Mouse (Mus musculus) heart, embryonic 13.5 days (tissue): Measurements from ENCODE around the gene Prkab1. TPM values are rescaled to one million over a fixed set of nuclear protein-coding genes. Genes with fewer than 3 reads are reported as not detected.

Experiments used
- ATAC-seq: fragments of 200-750 bp; cut with Nextera tagmentation; 2 replicates; pipeline ENCODE4 v1.8.0; 2017; ENCODE audit warnings: moderate TSS enrichment; ENCODE audit not compliant: insufficient number of reproducible peaks, low FRiP score, low TSS enrichment; ENCODE audit errors: extremely low read depth
- H3K27ac ChIP-seq: fragments of 300-500 bp; sonication (generic); replicated peaks from 2 replicates; pipeline ENCODE4 v1.5.1; 2015; ENCODE audit warnings: moderate library complexity, mild to moderate bottlenecking, inconsistent platforms
- H3K27me3 ChIP-seq: fragments of 300-500 bp; sonication (generic); replicated peaks from 2 replicates; pipeline ENCODE4 v1.6.1; 2015; ENCODE audit warnings: mild to moderate bottlenecking, inconsistent platforms
- H3K36me3 ChIP-seq: fragments of 300-500 bp; sonication (generic); 2 replicates; pipeline ENCODE4 v1.6.1; 2015; ENCODE audit warnings: mild to moderate bottlenecking, inconsistent platforms
- H3K4me1 ChIP-seq: fragments of 300-500 bp; sonication (generic); 2 replicates; pipeline ENCODE4 v1.6.1; 2015; ENCODE audit warnings: inconsistent platforms
- H3K4me2 ChIP-seq: fragments of 300-500 bp; sonication (generic); 2 replicates; pipeline ENCODE4 v1.6.1; 2015; ENCODE audit warnings: inconsistent platforms, mild to moderate bottlenecking, moderate library complexity
- H3K4me3 ChIP-seq: fragments of 300-500 bp; sonication (generic); 2 replicates; pipeline ENCODE4 v1.5.1; 2015; ENCODE audit warnings: moderate library complexity, mild to moderate bottlenecking, inconsistent platforms
- H3K9ac ChIP-seq: fragments of 300-500 bp; sonication (generic); 2 replicates; pipeline ENCODE4 v1.6.1; 2015; ENCODE audit warnings: inconsistent platforms, mild to moderate bottlenecking, moderate library complexity
- H3K9me3 ChIP-seq: fragments of 300-500 bp; sonication (generic); 2 replicates; pipeline ENCODE4 v1.6.1; 2016; ENCODE audit warnings: inconsistent platforms
- WGBS: fragments of 180-500 bp; shearing (Covaris S2); methylation state at CpG from one replicate; pipeline ENCODE4 v1.1.7; 2015; ENCODE audit warnings: mixed read lengths; 5-methylcytosine and 5-hydroxymethylcytosine counted together
- polyA plus RNA-seq: library from polyadenylated mRNA; unstranded; fragments of >200 nt; fragmentation: Nextera tagmentation; extraction: Ambion mirVana; gene quantifications from 2 replicates; pipeline ENCODE4 v1.2.1, GENCODE M21; 2015

Prkab1 gene
- polyA plus RNA-seq, 1 experiment from 2014 or later, result 43.9 TPM

DNA sequence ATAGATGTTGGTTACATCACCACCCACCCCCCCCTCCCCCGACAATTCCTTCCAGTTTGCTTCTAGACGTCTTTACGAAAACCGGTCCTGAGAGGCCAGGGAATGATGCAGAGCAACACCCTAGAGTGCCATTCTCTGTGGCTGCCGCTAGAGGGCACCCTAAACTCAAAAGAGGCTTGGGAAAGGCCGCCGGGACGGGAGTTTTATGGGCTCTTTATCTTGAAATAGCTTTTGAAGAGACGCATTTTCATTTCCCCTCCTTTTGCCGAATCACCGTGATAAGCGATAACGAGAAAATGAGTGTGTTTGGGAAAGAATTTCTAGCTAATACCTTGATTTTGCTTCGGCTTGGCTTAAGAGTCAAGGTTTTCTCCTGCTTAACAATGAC, 6.9 kb upstream of the Prkab1 start:
- no peaks in the 10 kb centered on the region for H3K9me3 ChIP-seq
- peaks cover 15% of the 10 kb centered on the region for H3K27me3 ChIP-seq
- ATAC-seq, result no peak
- 0 out of 2 replicates have a peak overlapping the region, but pooled peaks have one; percentile 16 for H3K4me3 ChIP-seq
- peaks cover 24% of the 10 kb centered on the region for H3K4me1 ChIP-seq
- 2% methylated on average over 14 of the region's 14 CpGs for WGBS
- H3K27ac ChIP-seq, result no peak overlapping the region
- peak overlapping the region; percentile 58 for H3K4me2 ChIP-seq
- H3K9ac ChIP-seq, result no peak overlapping the region
- H3K36me3 ChIP-seq, result no peaks in the 10 kb centered on the region

DNA sequence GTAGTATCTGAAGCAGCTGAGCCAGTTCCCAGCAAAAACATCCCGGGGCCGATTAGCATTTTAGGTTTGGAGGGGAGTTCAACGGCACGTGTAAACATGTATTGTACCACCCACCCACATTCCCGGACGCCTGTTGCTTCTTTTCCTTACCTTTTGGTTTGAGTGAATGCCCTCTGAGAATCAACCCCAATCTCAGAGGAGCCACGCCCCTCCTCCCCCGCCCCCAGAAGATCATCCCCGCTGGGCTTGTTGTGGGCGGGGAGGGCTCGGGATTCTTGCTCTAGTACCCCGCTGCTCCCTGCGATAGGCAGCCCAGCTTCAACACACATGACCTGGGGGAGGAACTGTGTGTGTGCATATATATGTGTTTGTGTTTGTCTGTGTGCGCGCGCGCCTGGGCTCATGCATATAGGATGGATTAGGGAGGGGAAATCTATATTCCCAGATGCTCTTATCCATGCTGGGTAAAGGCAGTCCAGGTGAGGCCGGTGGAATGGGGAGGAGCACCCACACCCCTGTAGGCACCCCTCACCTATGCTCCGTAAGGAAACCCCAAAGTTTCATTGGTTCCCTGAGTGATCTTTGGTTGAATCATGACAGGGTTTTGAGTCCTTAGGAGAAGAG, 6.4 kb upstream of the Prkab1 start:
- WGBS, result 7% methylated on average over 19 of the region's 19 CpGs
- peak overlapping the region; percentile 13; the same call in 1 of the 2 replicates for H3K9ac ChIP-seq
- no peak overlapping the region for H3K4me3 ChIP-seq

GRCm38 (mm10) chr5:116029071-116029470, 4.8 kb upstream of the Prkab1 start:
- peak overlapping the region; percentile 64; the same call in 1 of the 2 replicates for H3K27ac ChIP-seq
- no peak for ATAC-seq

More for the DNA sequence above, 6.4 kb upstream of the Prkab1 start:
- peak overlapping the region; percentile 58 for H3K4me2 ChIP-seq
- H3K4me1 ChIP-seq, result peaks cover 24% of the 10 kb centered on the region
- H3K27me3 ChIP-seq, result peaks cover 12% of the 10 kb centered on the region
- H3K9me3 ChIP-seq, result no peaks in the 10 kb centered on the region
- no peak; the same call in 1 of the 2 replicates for ATAC-seq
- no peaks in the 10 kb centered on the region for H3K36me3 ChIP-seq
- H3K27ac ChIP-seq, result no peak overlapping the region

DNA sequence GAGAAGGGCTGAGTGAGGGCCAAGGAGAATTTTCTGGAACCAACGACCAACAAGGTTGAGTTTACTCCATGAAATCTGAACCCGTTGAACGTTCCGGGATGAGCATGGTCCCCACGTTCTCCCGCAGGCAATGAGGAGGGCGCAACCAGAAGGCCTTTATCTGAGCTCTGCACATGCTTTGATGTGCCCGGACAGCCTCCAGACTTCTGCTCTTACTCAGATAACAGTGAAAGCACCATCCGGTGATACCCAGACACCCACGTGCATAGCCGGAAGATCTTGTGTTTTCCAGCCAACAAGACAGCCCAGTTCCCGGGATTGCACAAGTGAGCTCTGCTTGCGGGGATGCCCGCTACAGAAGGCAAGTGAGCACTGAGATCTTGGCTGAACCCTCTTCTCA, 2.3 kb upstream of the Prkab1 start:
- H3K4me1 ChIP-seq, result peaks cover 46% of the 10 kb centered on the region
- ATAC-seq, result peak; percentile 23; the same call in 1 of the 2 replicates
- no peak overlapping the region for H3K4me3 ChIP-seq
- H3K9me3 ChIP-seq, result no peaks in the 10 kb centered on the region
- no peak overlapping the region for H3K9ac ChIP-seq
- peak overlapping the region; percentile 48 for H3K4me2 ChIP-seq
- 49% methylated on average over 14 of the region's 14 CpGs for WGBS
- peaks cover 11% of the 10 kb centered on the region for H3K36me3 ChIP-seq
- H3K27ac ChIP-seq, result peak overlapping the region; percentile 57
- peaks cover 7% of the 10 kb centered on the region for H3K27me3 ChIP-seq

More at GRCm38 (mm10) chr5:116029071-116029470, 4.8 kb upstream of the Prkab1 start:
- Histone ChIP-seq H3K9ac (no peak overlapping the region), H3K4me3 (no peak overlapping the region), H3K36me3 (no peaks in the 10 kb centered on the region), H3K9me3 (no peaks in the 10 kb centered on the region), H3K4me2 (no peak overlapping the region; the same call in 1 of the 2 replicates), H3K4me1 (peaks cover 24% of the 10 kb centered on the region), H3K27me3 (peaks cover 12% of the 10 kb centered on the region)
- WGBS, result 44% methylated on average over 7 of the region's 7 CpGs

DNA sequence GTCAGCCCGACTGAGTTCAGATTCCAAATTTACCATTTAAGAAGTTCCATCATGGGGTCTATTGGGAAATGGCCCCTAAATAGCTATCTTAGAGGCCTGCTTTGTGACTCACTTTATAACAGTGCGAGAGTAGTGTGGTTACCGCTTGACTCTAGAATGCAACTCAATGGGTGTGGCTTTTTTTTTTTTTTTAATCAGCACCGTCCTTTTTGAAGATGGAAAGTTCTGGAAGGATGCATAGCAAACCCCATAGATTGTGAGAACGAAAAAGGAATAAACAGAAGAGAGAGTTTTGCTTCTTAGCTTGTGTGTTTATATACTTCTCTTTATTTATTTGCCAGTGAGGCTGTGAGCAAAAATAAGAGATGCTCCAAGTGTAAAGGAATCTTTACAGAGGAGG, 1.8 kb upstream of the Prkab1 start:
- Histone ChIP-seq H3K27ac (peak overlapping the region; percentile 57), H3K4me3 (no peak overlapping the region), H3K27me3 (peaks cover 7% of the 10 kb centered on the region), H3K4me1 (peaks cover 46% of the 10 kb centered on the region), H3K36me3 (peaks cover 15% of the 10 kb centered on the region), H3K4me2 (peak overlapping the region; percentile 48), H3K9me3 (no peaks in the 10 kb centered on the region), H3K9ac (no peak overlapping the region)
- 68% methylated on average over 5 of the region's 5 CpGs for WGBS
- ATAC-seq, result no peak

DNA sequence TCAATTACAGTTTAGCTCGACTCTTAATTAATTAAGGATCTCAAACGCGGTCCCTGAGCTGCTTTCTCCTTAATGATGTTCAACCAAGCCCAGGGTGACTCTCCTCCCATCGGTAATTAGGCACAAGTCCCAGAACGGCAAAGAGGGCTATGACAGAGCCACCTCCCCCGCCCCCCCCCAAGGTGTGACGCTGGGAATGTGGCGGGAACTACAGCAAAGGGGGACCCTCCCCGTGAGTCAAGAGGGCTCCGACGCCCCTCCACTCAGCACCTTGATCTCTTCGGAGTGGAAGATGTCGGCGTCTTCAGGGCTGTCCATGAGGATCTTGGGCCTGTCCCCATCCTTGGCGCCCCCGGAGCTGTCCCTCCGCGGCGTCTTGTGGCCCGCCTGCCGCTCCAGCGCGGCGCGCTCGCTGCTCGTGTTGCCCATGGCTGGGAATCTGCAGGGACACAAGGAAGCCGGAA, 455 bp downstream of the Prkab1 start:
- Histone ChIP-seq H3K36me3 (peaks cover 37% of the 10 kb centered on the region), H3K9me3 (no peaks in the 10 kb centered on the region), H3K4me1 (peaks cover 49% of the 10 kb centered on the region), H3K27me3 (no peaks in the 10 kb centered on the region), H3K4me3 (peak overlapping the region; percentile 95), H3K9ac (peak overlapping the region; percentile 92), H3K27ac (peak overlapping the region; percentile 86), H3K4me2 (peak overlapping the region; percentile 96)
- ATAC-seq, result peak; percentile 3; the same call in 1 of the 2 replicates
- under 1% methylated on average over 27 of the region's 28 CpGs for WGBS

GRCm38 (mm10) chr5:116023251-116023661, 1.1 kb downstream of the Prkab1 start:
- H3K4me1 ChIP-seq, result peaks cover 53% of the 10 kb centered on the region
- no peaks in the 10 kb centered on the region for H3K27me3 ChIP-seq
- H3K9ac ChIP-seq, result peak overlapping the region; percentile 92
- ATAC-seq, result no peak
- 23% methylated on average over 8 of the region's 8 CpGs for WGBS
- peak overlapping the region; percentile 96 for H3K4me2 ChIP-seq
- H3K36me3 ChIP-seq, result peaks cover 43% of the 10 kb centered on the region
- H3K27ac ChIP-seq, result peak overlapping the region; percentile 86
- peak overlapping the region; percentile 95 for H3K4me3 ChIP-seq
- H3K9me3 ChIP-seq, result no peaks in the 10 kb centered on the region

DNA sequence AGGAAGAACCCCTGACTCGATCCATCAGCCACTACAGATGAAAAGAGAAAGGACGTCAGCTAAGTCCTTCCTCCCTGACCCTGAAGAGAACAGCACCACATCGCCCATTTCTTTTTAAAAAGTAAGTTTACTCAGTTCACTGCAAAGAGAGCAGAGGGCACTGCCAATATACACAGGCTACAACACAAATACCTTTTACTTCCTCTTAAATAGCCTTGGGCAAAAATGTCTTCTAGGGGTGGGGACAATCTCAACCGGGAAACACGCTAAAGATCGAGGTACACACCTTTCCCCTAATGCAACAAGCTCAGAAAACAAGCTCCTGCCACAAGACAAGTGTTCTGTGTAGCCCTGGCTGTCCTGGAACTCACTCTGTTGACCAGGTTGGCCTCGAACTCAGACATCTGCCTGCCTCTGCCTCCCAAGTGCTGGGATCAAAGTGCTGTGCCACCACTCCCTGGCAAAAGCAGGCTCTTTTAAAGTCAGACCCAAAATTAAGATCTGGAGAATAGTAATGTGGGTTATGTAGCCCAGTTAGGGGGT, 1.6 kb downstream of the Prkab1 start:
- WGBS, result 74% methylated on average over 7 of the region's 7 CpGs
- no peak for ATAC-seq
- Histone ChIP-seq H3K9ac (peak overlapping the region; percentile 92), H3K4me3 (peak overlapping the region; percentile 95), H3K27me3 (no peaks in the 10 kb centered on the region), H3K4me2 (peak overlapping the region; percentile 96), H3K9me3 (no peaks in the 10 kb centered on the region), H3K27ac (peak overlapping the region; percentile 86; the same call in 1 of the 2 replicates), H3K4me1 (peaks cover 56% of the 10 kb centered on the region), H3K36me3 (peaks cover 48% of the 10 kb centered on the region)

- Histone ChIP-seq H3K4me2 (peak overlapping the region; percentile 96), H3K27ac (peak overlapping the region; percentile 86), H3K4me3 (peak overlapping the region; percentile 95), H3K9me3 (no peaks in the 10 kb centered on the region), H3K4me1 (peaks cover 56% of the 10 kb centered on the region), H3K9ac (peak overlapping the region; percentile 92), H3K27me3 (no peaks in the 10 kb centered on the region), H3K36me3 (peaks cover 54% of the 10 kb centered on the region)
- ATAC-seq, result no peak
- 78% methylated on average over 12 of the region's 12 CpGs for WGBS
These were observed 2.2 kb downstream of the Prkab1 start for GRCm38 (mm10) chr5:116022131-116022530.

GRCm38 (mm10) chr5:116021552-116021951, 2.8 kb downstream of the Prkab1 start:
- Histone ChIP-seq H3K4me1 (peaks cover 52% of the 10 kb centered on the region), H3K27me3 (no peaks in the 10 kb centered on the region), H3K4me3 (peak overlapping the region; percentile 95), H3K9ac (peak overlapping the region; percentile 92), H3K27ac (peak overlapping the region; percentile 86), H3K4me2 (peak overlapping the region; percentile 96), H3K36me3 (peaks cover 60% of the 10 kb centered on the region), H3K9me3 (no peaks in the 10 kb centered on the region)
- no peak for ATAC-seq
- 68% methylated on average over 14 of the region's 14 CpGs for WGBS

DNA sequence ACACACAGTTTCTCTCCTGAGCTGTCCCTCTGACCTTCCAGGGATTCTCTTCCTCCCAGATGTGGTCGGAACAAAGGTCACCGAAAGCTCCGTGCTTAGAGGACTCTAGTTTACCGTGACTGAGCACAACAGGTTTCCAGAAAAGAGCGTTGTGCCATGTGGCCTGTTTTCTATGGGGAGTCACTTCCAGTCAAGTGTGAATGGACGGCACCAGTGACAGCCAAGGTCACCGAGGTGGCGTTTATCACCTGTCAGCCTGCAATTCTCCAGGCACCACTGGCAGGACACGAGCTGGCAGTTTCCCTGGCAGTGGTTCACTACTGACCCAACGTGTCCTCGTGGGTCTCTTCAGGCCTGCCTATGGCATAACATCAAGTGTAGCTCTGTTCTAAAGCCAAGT, 4.9 kb downstream of the Prkab1 start:
- Histone ChIP-seq H3K9ac (peak overlapping the region; percentile 45), H3K27me3 (no peaks in the 10 kb centered on the region), H3K4me2 (peak overlapping the region; percentile 96), H3K4me1 (peaks cover 49% of the 10 kb centered on the region), H3K4me3 (peak overlapping the region; percentile 27), H3K9me3 (no peaks in the 10 kb centered on the region), H3K27ac (peak overlapping the region; percentile 84), H3K36me3 (peaks cover 82% of the 10 kb centered on the region)
- 19% methylated on average over 11 of the region's 11 CpGs for WGBS
- no peak for ATAC-seq
